Mouse (Mus musculus) heart, postnatal 0 days (tissue): ENCODE data around the gene Abl2.

ENCODE experiments used
- CTCF ChIP-seq: IDR thresholded peaks from 2 replicates; pipeline ENCODE4 v1.5.1; 2016; ENCODE audit warnings: antibody characterized with exemption, control low read depth, low read depth
- EP300 ChIP-seq: IDR thresholded peaks from 2 replicates; pipeline ENCODE4 v1.6.1; 2016; ENCODE audit warnings: antibody characterized with exemption, low read depth

DNA sequence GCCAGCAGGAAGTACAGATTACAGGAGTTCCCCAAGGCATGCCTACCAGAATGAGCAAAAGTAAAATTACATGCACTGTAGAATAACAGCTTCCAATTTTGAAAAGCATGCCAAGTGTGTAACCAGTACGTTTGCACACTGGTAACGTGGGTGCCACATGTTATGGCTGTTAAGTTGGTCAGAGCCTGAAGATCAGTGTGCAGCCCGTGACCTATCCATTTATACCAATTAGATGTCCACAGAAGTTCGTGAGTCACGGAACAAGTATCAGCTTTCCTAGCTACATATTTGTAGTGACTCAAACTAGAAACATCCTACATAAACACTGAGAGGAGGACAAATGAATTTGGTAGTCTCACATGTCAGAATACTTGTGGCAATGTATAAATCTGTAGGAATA, 80.9 kb downstream of the Abl2 start:
- no peak for TF ChIP-seq EP300
- no peak for TF ChIP-seq CTCF
